Mouse (Mus musculus) hindbrain, embryonic 10.5 days (tissue): ENCODE measurements around the gene Lrrc46. TPM values are rescaled to one million over a fixed set of nuclear protein-coding genes. Genes with fewer than 3 reads are reported as not detected.

ENCODE experiments used
- DNase-seq: peaks from one replicate; pipeline ENCODE4 v3.0.0-alpha.2; 2017; ENCODE audit warnings: low spot score
- H3K27ac ChIP-seq: fragments of 300-500 bp; sonication (generic); 2 replicates; pipeline ENCODE4 v1.5.1; 2016; ENCODE audit warnings: mild to moderate bottlenecking, moderate library complexity
- H3K27me3 ChIP-seq: fragments of 300-500 bp; sonication (generic); 2 replicates; pipeline ENCODE4 v1.6.1; 2016; ENCODE audit warnings: mild to moderate bottlenecking; ENCODE audit not compliant: poor library complexity, insufficient read depth, severe bottlenecking
- H3K36me3 ChIP-seq: fragments of 300-500 bp; sonication (generic); 2 replicates; pipeline ENCODE4 v1.6.1; 2016; ENCODE audit warnings: mild to moderate bottlenecking, moderate library complexity
- H3K4me1 ChIP-seq: fragments of 300-500 bp; sonication (generic); replicated peaks from 2 replicates; pipeline ENCODE4 v1.6.1; 2016; ENCODE audit warnings: mild to moderate bottlenecking
- H3K4me3 ChIP-seq: fragments of 300-500 bp; sonication (generic); 2 replicates; pipeline ENCODE4 v1.5.1; 2016; ENCODE audit warnings: mild to moderate bottlenecking, moderate library complexity
- H3K9me3 ChIP-seq: fragments of 300-500 bp; sonication (generic); 2 replicates; pipeline ENCODE4 v1.6.1; 2016; ENCODE audit warnings: mild to moderate bottlenecking, moderate library complexity
- WGBS: fragments of 180-500 bp; shearing (Covaris S2); methylation state at CpG from one replicate; pipeline ENCODE4 v1.1.7; 2016; 5-methylcytosine and 5-hydroxymethylcytosine counted together
- polyA plus RNA-seq: library from polyadenylated mRNA; unstranded; fragments of >200 nt; fragmentation: Nextera tagmentation; extraction: Ambion mirVana; gene quantifications from 2 replicates; pipeline ENCODE4 v1.2.1, GENCODE M21; 2016

The Lrrc46 gene
- polyA plus RNA-seq, 1 experiment from 2014 or later, result 6.8 TPM

DNA sequence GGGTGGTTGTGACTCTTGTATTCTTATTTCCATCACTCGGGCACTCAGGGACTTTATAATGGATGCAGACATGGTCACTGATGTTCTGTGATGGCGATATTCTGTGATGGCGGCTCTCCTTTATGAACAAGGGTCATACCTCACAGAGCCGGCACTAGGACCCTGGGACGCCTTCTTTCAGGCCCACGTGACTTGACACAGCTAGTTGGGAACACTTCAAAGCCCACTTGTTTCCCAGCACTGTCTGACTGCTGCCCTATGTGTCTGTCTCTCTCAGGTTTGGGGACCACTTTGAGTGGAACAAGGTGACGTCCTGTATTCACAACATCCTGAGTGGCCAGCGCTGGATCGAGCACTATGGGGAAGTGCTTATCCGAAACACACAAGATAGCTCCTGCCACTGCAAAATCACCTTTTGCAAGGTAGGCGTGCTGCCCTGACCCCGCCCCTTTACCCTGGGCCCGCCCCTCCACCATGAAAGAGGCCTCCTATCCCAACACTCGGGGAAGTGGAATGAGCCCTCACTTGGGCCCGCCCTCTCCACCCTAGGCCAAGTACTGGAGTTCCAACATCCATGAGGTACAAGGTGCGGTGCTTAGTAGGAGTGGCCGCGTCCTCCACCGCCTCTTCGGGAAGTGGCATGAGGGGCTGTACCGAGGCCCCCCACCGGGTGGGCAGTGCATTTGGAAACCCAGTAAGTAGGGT lies 25.6 kb upstream of the Lrrc46 start:
- WGBS, result 42% methylated on average over 22 of the region's 22 CpGs
- no peak overlapping the region for H3K27ac ChIP-seq
- H3K36me3 ChIP-seq, result peaks cover 51% of the 10 kb centered on the region
- H3K4me1 ChIP-seq, result peaks cover 22% of the 10 kb centered on the region
- H3K4me3 ChIP-seq, result no peak overlapping the region
- DNase-seq, result no peak
- no peaks in the 10 kb centered on the region for H3K27me3 ChIP-seq
- H3K9me3 ChIP-seq, result no peaks in the 10 kb centered on the region

DNA sequence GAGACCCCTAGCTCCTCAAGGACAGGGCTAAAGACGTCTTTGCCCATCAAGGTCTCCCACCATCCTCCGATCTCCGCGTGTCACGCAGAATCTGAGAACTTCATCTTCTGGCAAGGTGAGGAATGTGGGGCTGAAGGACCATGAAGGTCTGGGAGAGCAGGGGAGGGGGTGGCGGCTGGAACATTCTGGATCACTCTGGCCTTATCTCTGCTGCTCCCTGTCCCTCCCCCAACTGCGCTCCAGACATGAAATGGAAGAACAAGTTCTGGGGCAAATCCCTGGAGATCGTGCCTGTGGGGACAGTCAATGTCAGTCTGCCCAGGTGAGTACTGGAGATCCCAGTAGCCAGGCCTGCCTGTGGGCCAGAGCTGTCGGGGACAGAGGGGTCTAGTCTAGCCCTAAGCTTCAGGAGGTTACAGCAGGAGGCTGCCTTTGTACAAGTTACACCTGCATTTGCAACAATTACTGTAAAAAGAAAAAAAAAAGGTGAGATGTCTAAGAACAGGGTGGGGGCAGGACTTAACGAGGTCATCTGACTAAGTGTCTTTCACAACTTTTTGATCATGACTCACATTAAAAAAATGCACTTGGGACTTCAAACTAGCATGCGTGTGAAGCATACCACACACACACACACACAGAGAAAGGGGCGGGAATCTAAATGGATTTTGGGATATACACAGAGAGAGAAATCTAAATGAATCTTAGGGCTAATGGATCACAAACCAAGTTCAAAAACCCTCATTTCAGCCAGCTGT lies 24.5 kb upstream of the Lrrc46 start:
- WGBS, result 88% methylated on average over 12 of the region's 12 CpGs
- Histone ChIP-seq H3K27ac (no peak overlapping the region), H3K36me3 (peaks cover 62% of the 10 kb centered on the region), H3K9me3 (no peaks in the 10 kb centered on the region), H3K4me3 (no peak overlapping the region), H3K4me1 (peaks cover 22% of the 10 kb centered on the region), H3K27me3 (no peaks in the 10 kb centered on the region)
- no peak for DNase-seq

DNA sequence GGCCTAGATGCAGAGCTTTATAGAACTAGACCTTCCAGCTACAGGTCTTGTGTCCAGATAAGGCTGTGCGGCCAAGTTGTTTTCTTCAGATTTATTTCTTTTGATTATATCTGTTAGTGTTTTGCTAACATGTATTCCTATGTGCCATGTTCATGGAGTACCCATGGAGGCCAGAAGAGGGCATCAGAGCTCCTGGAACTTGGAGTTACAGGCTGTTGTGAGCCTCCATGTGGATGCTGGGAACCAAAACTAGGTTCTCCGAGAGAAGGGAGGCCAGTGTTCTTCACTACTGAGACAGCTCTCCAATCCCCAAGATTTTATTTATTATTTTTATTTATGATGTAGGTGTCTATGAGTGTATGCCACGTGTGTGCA lies 22.7 kb upstream of the Lrrc46 start:
- Histone ChIP-seq H3K27me3 (no peaks in the 10 kb centered on the region), H3K27ac (peak overlapping the region; percentile 54), H3K36me3 (peaks cover 79% of the 10 kb centered on the region), H3K4me1 (peaks cover 22% of the 10 kb centered on the region), H3K9me3 (no peaks in the 10 kb centered on the region), H3K4me3 (no peak overlapping the region)
- no peak for DNase-seq
- 91% methylated on average over 3 of the region's 3 CpGs for WGBS

DNA sequence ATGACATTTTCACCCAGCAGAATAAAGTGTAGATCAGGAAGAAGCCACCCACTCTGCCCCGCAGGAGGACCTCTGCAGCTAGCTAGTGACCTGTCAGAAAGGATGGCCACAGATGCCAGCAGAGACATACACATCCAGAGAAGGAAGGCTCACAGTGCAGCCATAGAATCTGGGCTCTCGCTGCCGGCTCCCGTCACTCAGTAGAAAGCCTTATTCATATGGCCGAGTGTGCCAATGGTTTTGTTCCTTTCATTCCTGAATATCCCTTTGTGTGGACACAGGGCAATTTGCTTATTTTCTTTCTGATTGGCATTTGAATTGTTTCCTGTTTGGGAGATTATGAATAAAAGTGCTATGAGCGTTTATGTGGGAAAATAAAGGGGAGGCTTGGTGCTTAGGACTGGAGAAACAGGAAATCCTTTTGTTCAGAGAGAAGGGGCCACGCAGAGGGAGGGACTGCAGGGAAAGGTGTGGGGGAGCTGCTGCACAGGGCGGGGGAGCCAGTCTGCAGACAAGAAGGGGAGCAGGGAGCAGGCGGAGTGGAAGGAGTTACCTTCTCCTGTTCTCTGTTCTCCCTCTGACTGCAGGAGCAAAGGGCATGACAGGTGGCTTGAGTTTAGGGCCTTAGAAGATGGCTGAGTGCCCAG lies 22.2 kb upstream of the Lrrc46 start:
- no peaks in the 10 kb centered on the region for H3K27me3 ChIP-seq
- WGBS, result 48% methylated on average over 9 of the region's 9 CpGs
- H3K9me3 ChIP-seq, result no peaks in the 10 kb centered on the region
- DNase-seq, result peak; percentile 17
- H3K36me3 ChIP-seq, result peaks cover 78% of the 10 kb centered on the region
- H3K27ac ChIP-seq, result peak overlapping the region; percentile 54
- no peak overlapping the region for H3K4me3 ChIP-seq
- peaks cover 24% of the 10 kb centered on the region for H3K4me1 ChIP-seq

DNA sequence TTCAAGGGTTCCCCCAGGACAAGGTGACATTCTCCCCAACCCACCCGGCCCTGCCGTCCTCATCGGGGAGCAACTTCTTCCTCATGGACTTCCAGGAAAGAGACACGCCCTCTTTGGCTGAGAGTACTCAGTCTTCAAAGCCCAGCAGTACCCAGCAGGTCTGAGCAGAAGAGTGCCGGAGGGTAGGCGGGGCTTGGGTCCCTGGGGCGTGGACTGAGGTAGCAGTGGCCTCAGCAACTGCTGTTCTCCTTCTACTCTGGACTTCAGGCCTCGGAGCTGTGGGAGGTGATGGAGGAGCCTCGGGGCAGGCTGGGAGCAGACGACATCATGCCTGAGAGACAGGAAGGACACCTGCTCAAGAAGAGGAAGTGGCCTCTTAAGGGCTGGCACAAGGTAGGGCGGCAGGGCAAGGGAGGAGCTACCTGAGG lies 11.0 kb upstream of the Lrrc46 start:
- Histone ChIP-seq H3K27me3 (no peaks in the 10 kb centered on the region), H3K4me3 (peak overlapping the region; percentile 77; the same call in 1 of the 2 replicates), H3K36me3 (peaks cover 69% of the 10 kb centered on the region), H3K9me3 (no peaks in the 10 kb centered on the region), H3K27ac (no peak overlapping the region), H3K4me1 (peaks cover 31% of the 10 kb centered on the region)
- WGBS, result 34% methylated on average over 11 of the region's 11 CpGs
- no peak for DNase-seq

DNA sequence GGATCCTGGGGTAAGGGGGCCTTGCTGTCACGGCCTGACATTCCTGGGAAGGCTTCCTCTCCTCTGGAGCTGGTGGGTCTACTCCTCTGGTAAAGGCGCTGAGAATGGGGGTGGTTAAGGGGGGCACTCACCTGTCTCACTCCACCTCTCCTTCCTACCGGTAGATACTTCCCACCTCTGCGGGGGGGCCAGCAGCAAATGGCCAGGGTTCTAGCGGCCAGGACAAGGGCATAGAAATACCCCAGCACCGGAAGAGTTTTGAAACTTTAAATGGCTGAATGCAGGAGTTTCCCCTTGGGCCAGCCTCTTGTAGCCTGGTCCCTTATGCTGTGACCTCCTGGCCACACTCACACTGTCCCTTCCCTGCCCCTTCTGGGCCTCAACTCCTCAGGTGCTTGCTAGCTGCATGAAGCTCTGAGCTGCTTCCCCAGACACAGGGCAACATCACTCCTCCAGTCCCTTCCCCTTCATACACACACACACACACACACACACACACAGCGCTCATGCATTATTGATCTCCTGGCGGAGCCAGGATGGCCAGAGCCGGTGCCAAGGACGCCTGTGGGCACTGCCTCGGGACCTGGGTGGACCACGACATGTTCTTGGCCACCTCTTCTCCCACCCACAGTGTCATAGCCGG lies 9.9 kb upstream of the Lrrc46 start:
- Histone ChIP-seq H3K27me3 (no peaks in the 10 kb centered on the region), H3K27ac (peak overlapping the region; percentile 86), H3K4me3 (peak overlapping the region; percentile 77), H3K9me3 (no peaks in the 10 kb centered on the region), H3K4me1 (peaks cover 31% of the 10 kb centered on the region), H3K36me3 (peaks cover 65% of the 10 kb centered on the region)
- no peak for DNase-seq
- WGBS, result 33% methylated on average over 13 of the region's 13 CpGs

DNA sequence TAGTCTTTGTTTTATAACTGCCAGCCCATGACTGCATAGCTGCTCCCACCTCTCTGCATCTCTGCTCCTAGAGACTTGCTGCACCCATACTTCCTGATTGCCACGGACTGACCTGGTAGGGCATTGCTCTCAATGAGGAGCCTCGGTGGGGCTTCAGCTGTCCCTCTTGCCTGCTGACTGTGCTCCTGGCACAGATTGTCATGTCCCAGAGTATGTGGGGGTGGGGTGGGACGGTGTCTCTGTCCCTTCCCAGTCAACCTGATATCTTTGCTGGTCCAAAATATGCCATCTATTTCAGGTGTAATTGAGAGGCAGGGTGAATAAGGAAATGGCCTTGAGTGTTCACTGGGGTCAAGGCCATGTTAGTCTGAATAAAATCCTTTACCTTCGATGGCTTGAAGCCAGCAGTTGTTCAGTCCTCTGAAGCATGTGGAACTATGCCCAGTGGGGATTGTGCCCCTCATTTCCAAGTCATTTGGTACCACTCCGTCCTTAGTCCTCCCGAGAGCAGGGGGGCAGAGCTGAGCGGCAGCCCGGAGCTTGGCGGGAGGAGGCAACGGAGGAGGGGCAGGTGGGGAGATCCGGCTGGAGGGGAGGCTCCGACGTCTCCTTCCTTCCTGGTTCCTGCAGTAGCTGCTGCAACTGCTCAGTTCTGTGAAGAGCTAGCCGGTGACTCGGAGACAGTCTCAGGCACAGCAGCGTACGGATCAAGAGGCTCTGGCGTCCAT lies 9.2 kb upstream of the Lrrc46 start, which contains the start of gene Osbpl7:
Gene Osbpl7, plus strand, starts transcription at position 413 of the 728 bp plus-strand sequence.
- H3K36me3 ChIP-seq, result peaks cover 65% of the 10 kb centered on the region
- 8% methylated on average over 18 of the region's 18 CpGs for WGBS
- H3K27ac ChIP-seq, result peak within 1 kb of the TSS; percentile 86

DNA sequence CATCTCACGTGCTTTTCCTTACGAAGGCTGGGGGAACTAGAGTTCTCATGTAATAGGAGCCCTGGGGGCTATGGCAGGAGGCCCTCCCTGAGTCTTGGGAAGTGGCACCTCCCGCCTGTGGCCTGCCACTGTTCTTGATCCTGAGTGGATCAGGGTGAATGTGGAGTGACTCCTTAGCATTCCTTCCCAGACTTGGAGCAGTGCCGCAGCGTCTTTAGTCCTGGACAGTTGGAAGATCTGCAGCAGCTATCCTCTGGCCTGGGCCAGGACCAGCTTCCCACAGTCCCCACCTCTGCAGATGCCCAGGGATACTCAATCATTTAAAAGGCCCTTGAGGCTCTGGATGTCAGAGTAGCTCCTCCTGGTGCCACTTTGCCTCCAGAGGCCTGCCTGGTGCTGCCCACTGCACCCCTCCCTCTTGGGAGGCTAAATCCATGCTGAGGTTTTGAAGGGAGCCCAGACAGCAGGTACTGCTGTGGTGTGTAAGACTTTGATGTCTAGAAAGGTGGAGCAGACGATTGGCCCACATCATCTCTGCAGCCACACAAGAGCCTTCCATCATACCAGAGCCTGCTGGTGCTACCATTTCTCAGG lies 8.4 kb upstream of the Lrrc46 start:
- no peak for DNase-seq
- H3K36me3 ChIP-seq, result peaks cover 65% of the 10 kb centered on the region
- 74% methylated on average over 6 of the region's 6 CpGs for WGBS
- no peaks in the 10 kb centered on the region for H3K27me3 ChIP-seq
- H3K9me3 ChIP-seq, result peaks cover 2% of the 10 kb centered on the region; the same call in 1 of the 2 replicates
- H3K27ac ChIP-seq, result no peak overlapping the region
- H3K4me1 ChIP-seq, result peaks cover 31% of the 10 kb centered on the region
- no peak overlapping the region for H3K4me3 ChIP-seq

More for the DNA sequence above, 9.2 kb upstream of the Lrrc46 start, which contains the start of gene Osbpl7:
- H3K4me3 ChIP-seq, result peak within 1 kb of the TSS; percentile 77
- no peaks in the 10 kb centered on the region for H3K27me3 ChIP-seq
- H3K4me1 ChIP-seq, result peaks cover 31% of the 10 kb centered on the region
- peaks cover 2% of the 10 kb centered on the region; the same call in 1 of the 2 replicates for H3K9me3 ChIP-seq
- peak; percentile 72 for DNase-seq

DNA sequence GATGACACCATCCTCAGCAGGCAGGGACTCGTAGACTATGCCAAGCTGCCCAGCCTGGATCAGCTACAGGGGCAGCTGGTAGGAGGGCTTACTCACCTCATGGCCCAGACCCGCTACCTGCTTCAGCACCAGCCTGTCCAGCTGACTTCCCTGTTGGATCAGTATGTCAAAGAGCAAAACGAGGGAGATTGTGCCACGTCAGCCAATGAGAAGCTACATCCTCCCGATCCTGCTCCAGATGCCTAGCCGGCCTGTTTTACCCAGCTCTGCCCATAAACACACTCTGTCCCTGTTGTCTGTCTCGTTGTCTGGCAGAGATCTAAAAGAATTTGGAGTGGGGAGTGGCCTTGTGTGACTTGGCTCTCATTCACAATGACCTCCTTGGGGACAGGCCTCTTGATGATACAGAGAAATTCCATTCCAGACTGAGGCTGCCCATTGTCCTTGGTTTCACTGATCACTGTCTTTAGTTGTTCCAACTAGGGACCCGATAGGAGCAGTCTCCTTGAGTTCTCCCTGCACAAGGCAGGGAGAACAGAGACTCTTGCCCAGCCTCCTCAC lies 7.0 kb upstream of the Lrrc46 start:
- Histone ChIP-seq H3K27me3 (no peaks in the 10 kb centered on the region), H3K27ac (no peak overlapping the region), H3K9me3 (peaks cover 2% of the 10 kb centered on the region; the same call in 1 of the 2 replicates), H3K4me3 (no peak overlapping the region), H3K36me3 (peaks cover 65% of the 10 kb centered on the region), H3K4me1 (peaks cover 31% of the 10 kb centered on the region)
- no peak for DNase-seq
- WGBS, result 86% methylated on average over 8 of the region's 8 CpGs

DNA sequence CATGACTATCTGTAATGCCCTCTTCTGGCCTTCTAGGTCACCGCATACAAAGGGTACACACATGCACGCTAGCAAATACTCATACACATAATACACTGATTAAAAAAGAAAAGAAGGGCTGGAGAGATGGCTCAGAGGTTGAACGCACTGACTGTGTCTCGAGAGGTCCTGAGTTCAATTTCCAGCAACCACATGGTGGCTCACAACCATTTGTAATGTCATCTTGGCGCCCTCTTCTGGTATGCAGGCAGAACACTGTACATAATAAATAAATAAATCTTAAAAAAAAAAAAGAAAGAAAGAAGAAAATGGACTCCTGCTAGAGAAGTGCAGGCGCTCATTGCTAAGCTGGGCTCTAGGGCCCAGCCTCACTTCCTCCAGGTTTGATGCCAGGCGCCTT lies 4.7 kb upstream of the Lrrc46 start:
- no peaks in the 10 kb centered on the region for H3K27me3 ChIP-seq
- WGBS, result 81% methylated on average over 7 of the region's 7 CpGs
- no peak for DNase-seq
- H3K4me1 ChIP-seq, result peaks cover 26% of the 10 kb centered on the region
- H3K36me3 ChIP-seq, result peaks cover 58% of the 10 kb centered on the region
- no peak overlapping the region for H3K27ac ChIP-seq
- peaks cover 2% of the 10 kb centered on the region; the same call in 1 of the 2 replicates for H3K9me3 ChIP-seq
- no peak overlapping the region for H3K4me3 ChIP-seq

DNA sequence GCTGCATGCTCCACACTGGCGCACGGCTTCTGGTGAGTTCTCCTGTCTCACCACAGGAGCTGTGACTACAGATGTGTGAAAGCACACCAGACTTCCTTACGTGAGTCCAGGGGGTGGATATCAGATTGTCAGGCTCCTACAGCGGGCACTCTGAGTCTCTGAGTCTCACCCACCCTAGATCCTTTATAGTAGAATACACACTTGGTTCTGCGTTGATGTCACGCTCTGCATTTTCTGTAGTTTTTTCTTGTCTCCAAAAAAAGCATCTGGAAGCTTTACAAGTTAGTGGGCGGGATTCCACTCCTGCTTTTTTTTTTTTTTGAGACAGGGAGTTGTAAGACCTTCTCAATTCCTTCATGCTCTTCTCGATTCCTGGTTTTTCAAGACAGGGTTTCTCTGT lies 3.7 kb upstream of the Lrrc46 start:
- Histone ChIP-seq H3K4me3 (no peak overlapping the region), H3K27ac (no peak overlapping the region), H3K27me3 (no peaks in the 10 kb centered on the region), H3K9me3 (peaks cover 2% of the 10 kb centered on the region; the same call in 1 of the 2 replicates), H3K4me1 (peaks cover 20% of the 10 kb centered on the region), H3K36me3 (peaks cover 58% of the 10 kb centered on the region)
- DNase-seq, result no peak
- 95% methylated on average over 8 of the region's 8 CpGs for WGBS
